Mouse (Mus musculus): Measurements from ENCODE around the gene Gm7347. TPM values are rescaled to one million over a fixed set of nuclear protein-coding genes. Genes with fewer than 3 reads are reported as not detected.
"Not testable (repeated sequence)": the region's sequence is repeated elsewhere in the genome, so short reads cannot be mapped to it uniquely, and the experiment has no call there.

Gm7347 gene
- polyA plus RNA-seq, 1 experiment from 2014 or later: not detected

DNA sequence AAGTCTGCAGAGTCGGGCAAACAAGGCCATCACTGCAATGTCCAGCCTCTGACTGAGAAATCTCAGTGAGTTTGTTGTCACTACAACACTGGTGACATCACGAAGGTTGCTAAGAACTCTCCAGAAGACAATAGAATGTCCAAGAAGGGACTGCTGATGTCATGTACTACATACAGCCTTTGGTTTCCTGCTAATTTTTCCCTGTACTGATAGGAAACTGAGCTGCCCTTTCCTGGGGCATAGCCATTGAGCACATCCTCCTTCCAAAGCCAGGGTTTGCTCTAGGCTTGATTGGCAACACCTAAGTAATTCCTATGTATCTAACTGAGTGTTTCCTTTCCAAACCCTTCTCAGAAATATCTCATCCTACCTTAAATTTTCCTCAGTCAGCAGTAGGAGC lies 53.7 kb downstream of the Gm7347 start, which contains the start of gene Gm1979:
TSS of gene Gm1979 (minus strand) at position 101 of the 400 bp plus-strand sequence.
- DNase-seq (ENCODE audit: low spot score); H3K27ac ChIP-seq (ENCODE audit: low read depth, low read length); H3K9me3 ChIP-seq (replicated peaks; ENCODE audit: control insufficient read depth, low read length); ATAC-seq; H3K4me3 ChIP-seq (ENCODE audit: low read depth, low read length); H3K4me1 ChIP-seq (ENCODE audit: control insufficient read depth, insufficient read depth, low read length); H3K36me3 ChIP-seq (ENCODE audit: control insufficient read depth, insufficient read depth, low read length); H3K4me2 ChIP-seq (ENCODE audit: low read length); H3K9ac ChIP-seq (ENCODE audit: low read length); H3K27me3 ChIP-seq (replicated peaks; ENCODE audit: control insufficient read depth, insufficient read depth, low read length): not testable (repeated sequence)
- WGBS: 100% methylated on average over 1 of the region's 2 CpGs

Other genes with a start within 250 kb of the Gm7347 start
- gene Gm21663, start 116.2 kb downstream of the Gm7347 start, polyA plus RNA-seq (2014; fragmentation: Nextera tagmentation; extraction: Ambion mirVana): not detected in 2 replicates
- gene Gm21671, start 104.2 kb downstream of the Gm7347 start, polyA plus RNA-seq (2014; fragmentation: Nextera tagmentation; extraction: Ambion mirVana): not detected in 2 replicates
- not detected in 2 replicates for gene Gm21680, start 85.9 kb downstream of the Gm7347 start, polyA plus RNA-seq (2014; fragmentation: Nextera tagmentation; extraction: Ambion mirVana)
- not detected in 2 replicates for gene Gm21698, start 69.9 kb downstream of the Gm7347 start, polyA plus RNA-seq (2014; fragmentation: Nextera tagmentation; extraction: Ambion mirVana)
- not detected in 2 replicates for gene Gm1979, start 53.8 kb downstream of the Gm7347 start, polyA plus RNA-seq (2014; fragmentation: Nextera tagmentation; extraction: Ambion mirVana)
- not detected in 2 replicates for gene Gm5862, start 35.7 kb downstream of the Gm7347 start, polyA plus RNA-seq (2014; fragmentation: Nextera tagmentation; extraction: Ambion mirVana)
- gene Speer4a, start 19.0 kb downstream of the Gm7347 start, polyA plus RNA-seq (2014; fragmentation: Nextera tagmentation; extraction: Ambion mirVana): not detected in 2 replicates
- gene Gm10471, start 30.7 kb upstream of the Gm7347 start, polyA plus RNA-seq (2014; fragmentation: Nextera tagmentation; extraction: Ambion mirVana): not detected in 2 replicates
- gene 5031410I06Rik, start 46.8 kb upstream of the Gm7347 start, polyA plus RNA-seq (2014; fragmentation: Nextera tagmentation; extraction: Ambion mirVana): not detected in 2 replicates
- not detected in 2 replicates for gene Gm10220, start 62.8 kb upstream of the Gm7347 start, polyA plus RNA-seq (2014; fragmentation: Nextera tagmentation; extraction: Ambion mirVana)
- gene Gm7361, start 199.1 kb upstream of the Gm7347 start, polyA plus RNA-seq (2014; fragmentation: Nextera tagmentation; extraction: Ambion mirVana): 0.09 TPM in 1 of 2 replicates, not detected in the other